Mouse (Mus musculus) thymus, adult 2 months (tissue): ENCODE data around the gene Tmtc1. TPM values are rescaled to one million over a fixed set of nuclear protein-coding genes. Genes with fewer than 3 reads are reported as not detected.

ENCODE experiments used
- DNase-seq: peaks from one replicate; pipeline ENCODE4 v3.0.0; 2021
- H3K27ac ChIP-seq: fragments of 200-500 bp; 2 replicates; pipeline ENCODE4 v1.5.1; 2012; ENCODE audit warnings: low read length, control low read depth; ENCODE audit not compliant: control insufficient read depth, insufficient read depth
- H3K27me3 ChIP-seq: fragments of 200-500 bp; 2 replicates; pipeline ENCODE4 v1.6.1; 2012; ENCODE audit warnings: mild to moderate bottlenecking, low read length, moderate library complexity, mixed read lengths; ENCODE audit not compliant: control insufficient read depth, insufficient read depth
- H3K36me3 ChIP-seq: fragments of 200-500 bp; 2 replicates; pipeline ENCODE4 v1.6.1; 2012; ENCODE audit warnings: mild to moderate bottlenecking, low read length, moderate library complexity; ENCODE audit not compliant: control insufficient read depth, insufficient read depth
- H3K4me1 ChIP-seq: fragments of 200-500 bp; replicated peaks from 2 replicates; pipeline ENCODE4 v1.6.1; 2012; ENCODE audit warnings: low read length; ENCODE audit not compliant: control insufficient read depth, insufficient read depth
- H3K4me3 ChIP-seq: fragments of 200-500 bp; 2 replicates; pipeline ENCODE4 v1.5.1; 2012; ENCODE audit warnings: mild to moderate bottlenecking, low read length, control low read depth, moderate library complexity; ENCODE audit not compliant: control insufficient read depth, insufficient read depth
- CTCF ChIP-seq: fragments of 200-500 bp; IDR thresholded peaks from 2 replicates; pipeline ENCODE4 v1.5.1; 2012; ENCODE audit warnings: mild to moderate bottlenecking, control low read depth, low read length, moderate library complexity, borderline replicate concordance; ENCODE audit not compliant: control insufficient read depth, poor library complexity, insufficient read depth; ENCODE audit errors: extremely low read depth
- POLR2A ChIP-seq: fragments of 200-500 bp; IDR thresholded peaks from 2 replicates; pipeline ENCODE4 v1.6.1; 2012; ENCODE audit warnings: mild to moderate bottlenecking, low read length, control low read depth, moderate library complexity; ENCODE audit not compliant: control insufficient read depth, poor library complexity, insufficient read depth; ENCODE audit errors: extremely low read depth
- WGBS: fragments of 180-500 bp; shearing (Covaris S2); methylation state at CpG from one replicate; pipeline ENCODE4 v1.1.7; 2018; 5-methylcytosine and 5-hydroxymethylcytosine counted together
- polyA plus RNA-seq: library from polyadenylated mRNA; depleted of rRNA; stranded (reverse); fragments of >200 nt; gene quantifications from 2 replicates; pipeline ENCODE4 v1.2.3, GENCODE M21; 2012

Gene Tmtc1
- polyA plus RNA-seq, 1 experiment, result 6.4 TPM

DNA sequence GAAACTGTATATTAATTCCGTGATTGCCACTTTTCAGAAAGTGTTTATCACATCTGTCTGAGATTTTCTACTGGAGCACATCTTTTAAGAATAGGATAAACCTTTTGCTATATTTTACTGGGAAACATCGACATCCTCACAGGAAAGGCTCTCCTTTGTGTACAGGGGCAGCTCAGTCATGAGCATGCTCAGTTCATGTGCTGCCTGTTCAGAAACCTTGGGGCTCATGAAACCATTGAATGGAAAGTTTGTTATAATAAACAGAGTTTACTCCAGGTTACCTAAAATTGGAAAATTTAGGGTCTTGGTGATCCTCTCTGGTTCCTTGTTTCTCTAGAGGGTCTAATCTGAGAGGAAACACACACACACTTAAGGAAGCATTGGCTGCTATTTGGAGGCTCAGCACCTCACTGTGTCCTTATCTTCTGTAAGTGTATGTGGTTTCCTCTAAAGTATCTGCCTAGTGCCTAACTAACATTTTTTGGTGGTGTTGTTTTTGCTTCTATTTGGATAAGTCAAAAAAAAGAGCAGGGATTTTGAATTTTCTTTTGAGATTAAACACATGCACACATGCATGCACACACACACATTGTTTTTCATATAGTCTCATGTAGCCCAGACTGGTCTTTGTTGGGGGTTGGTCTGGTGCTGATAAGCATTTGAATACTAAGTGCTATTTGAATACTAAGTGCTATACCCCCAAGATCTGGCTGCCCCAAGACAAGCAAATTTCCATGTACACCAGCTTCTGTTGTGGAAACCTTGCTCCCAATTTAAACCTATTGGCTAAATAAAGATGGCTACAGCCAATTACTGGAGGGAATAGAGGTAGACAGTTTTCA lies 225.7 kb downstream of the Tmtc1 start:
- TF ChIP-seq CTCF (no peak), POLR2A (no peak)
- no peak for DNase-seq
- no peaks in the 10 kb centered on the region for H3K27me3 ChIP-seq
- no peak overlapping the region for H3K27ac ChIP-seq
- WGBS, result 65% methylated on average over 2 of the region's 2 CpGs
- no peaks in the 10 kb centered on the region for H3K36me3 ChIP-seq
- no peak overlapping the region for H3K4me3 ChIP-seq
- H3K4me1 ChIP-seq, result no peaks in the 10 kb centered on the region

- Histone ChIP-seq H3K4me1 (no peaks in the 10 kb centered on the region), H3K27ac (no peak overlapping the region), H3K36me3 (no peaks in the 10 kb centered on the region), H3K27me3 (no peaks in the 10 kb centered on the region), H3K4me3 (no peak overlapping the region)
- DNase-seq, result no peak
- 89% methylated on average over 4 of the region's 4 CpGs for WGBS
- TF ChIP-seq CTCF, result no peak
- no peak for TF ChIP-seq POLR2A
These were observed 227.4 kb downstream of the Tmtc1 start for GRCm38 (mm10) chr6:148216752-148217151.

GRCm38 (mm10) chr6:148214765-148215164 lies 229.4 kb downstream of the Tmtc1 start:
- WGBS, result 5% methylated on average over 5 of the region's 5 CpGs

DNA sequence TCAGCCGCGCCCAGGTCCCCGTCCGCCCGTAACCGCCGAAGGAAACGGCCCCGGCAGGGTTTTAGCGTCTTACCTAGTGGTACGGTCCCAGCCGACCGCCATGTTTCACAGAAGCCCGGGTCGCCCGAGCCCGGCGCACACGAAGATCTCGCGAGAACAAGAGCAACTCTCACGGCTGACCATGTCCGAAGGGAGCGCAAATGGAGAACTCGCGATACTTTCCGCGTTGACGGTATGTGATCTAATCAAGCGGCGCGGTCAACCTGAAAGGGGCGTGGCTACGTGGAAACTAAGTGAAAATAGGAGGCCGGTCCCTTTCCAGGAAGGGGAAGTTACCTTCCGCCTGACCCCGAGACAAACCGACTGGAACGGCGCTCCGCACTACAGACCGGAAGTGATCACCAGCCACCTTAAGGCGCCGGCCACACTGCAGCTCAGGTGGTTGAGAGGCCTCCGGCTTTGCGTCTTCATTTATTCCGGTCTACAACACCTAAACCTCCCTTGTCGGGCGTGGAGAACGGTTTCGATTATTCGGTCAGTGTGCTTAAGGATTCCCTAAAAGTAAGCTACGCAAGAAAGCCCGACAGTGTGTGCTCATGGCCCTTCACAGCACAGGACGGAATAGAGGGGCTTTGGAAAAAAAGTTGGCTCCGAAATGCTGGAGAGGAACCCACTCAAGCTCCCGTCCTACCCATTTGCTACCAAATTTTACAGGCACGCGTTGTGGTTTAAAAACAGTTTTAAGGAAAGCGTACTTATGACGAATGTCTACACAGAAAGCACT lies 232.1 kb downstream of the Tmtc1 start, which contains the start of gene Ergic2:
TSS of gene Ergic2 (minus strand) at position 478 of the 784 bp plus-strand sequence.
- Histone ChIP-seq H3K27ac (peak within 1 kb of the TSS; percentile 55), H3K27me3 (no peaks in the 10 kb centered on the region), H3K36me3 (no peaks in the 10 kb centered on the region), H3K4me1 (no peaks in the 10 kb centered on the region), H3K4me3 (peak within 1 kb of the TSS; percentile 56)
- TF ChIP-seq CTCF, result no peak
- TF ChIP-seq POLR2A, result peak; percentile 71
- peak; percentile 92 for DNase-seq
- under 1% methylated on average over 61 of the region's 61 CpGs for WGBS

More at GRCm38 (mm10) chr6:148214765-148215164, 229.4 kb downstream of the Tmtc1 start:
- Histone ChIP-seq H3K36me3 (no peaks in the 10 kb centered on the region), H3K4me3 (no peak overlapping the region), H3K27me3 (no peaks in the 10 kb centered on the region), H3K27ac (no peak overlapping the region), H3K4me1 (no peaks in the 10 kb centered on the region)
- peak; percentile 55 for DNase-seq
- TF ChIP-seq POLR2A (no peak), CTCF (no peak)

GRCm38 (mm10) chr6:148211391-148211876 lies 232.8 kb downstream of the Tmtc1 start:
- DNase-seq, result no peak
- Histone ChIP-seq H3K4me3 (peak overlapping the region; percentile 56), H3K27me3 (no peaks in the 10 kb centered on the region), H3K36me3 (no peaks in the 10 kb centered on the region), H3K27ac (no peak overlapping the region), H3K4me1 (no peaks in the 10 kb centered on the region)
- WGBS, result under 1% methylated on average over 51 of the region's 51 CpGs
- TF ChIP-seq CTCF (no peak), POLR2A (no peak)

DNA sequence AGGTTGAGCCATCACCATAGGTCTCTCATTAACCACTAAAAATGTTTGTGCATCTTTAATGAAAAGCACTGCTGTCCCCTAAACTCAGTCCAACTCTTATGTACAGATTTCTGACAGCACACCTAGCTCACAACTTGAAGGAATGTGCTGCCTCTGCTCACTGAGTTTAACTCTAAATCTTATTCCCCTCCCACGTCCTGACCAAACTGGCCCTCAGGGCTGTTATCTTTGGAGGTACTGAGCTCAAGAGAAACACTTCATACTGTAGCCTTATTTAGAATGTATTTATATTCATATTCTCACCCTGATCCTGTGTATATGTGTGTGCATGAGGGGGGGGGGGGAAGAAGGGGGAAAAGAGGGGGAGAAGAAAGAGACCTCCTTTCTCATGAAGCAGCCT lies 236.7 kb downstream of the Tmtc1 start:
- TF ChIP-seq POLR2A, result no peak
- TF ChIP-seq CTCF, result no peak
- no peak overlapping the region for H3K27ac ChIP-seq
- no peaks in the 10 kb centered on the region for H3K27me3 ChIP-seq
- peaks cover 6% of the 10 kb centered on the region for H3K36me3 ChIP-seq
- WGBS, result 95% methylated on average over 1 of the region's 1 CpGs
- DNase-seq, result no peak
- no peak overlapping the region for H3K4me3 ChIP-seq
- H3K4me1 ChIP-seq, result no peaks in the 10 kb centered on the region
